Mouse (Mus musculus) spleen, adult 2 months (tissue): ENCODE data around the gene Cblc.

ENCODE experiments used
- CTCF ChIP-seq: fragments of 200-500 bp; IDR thresholded peaks from 2 replicates; pipeline ENCODE4 v1.5.1; 2011; ENCODE audit warnings: mild to moderate bottlenecking, inconsistent platforms; ENCODE audit not compliant: insufficient read depth, insufficient read length, insufficient replicate concordance; ENCODE audit errors: extremely low read depth
- POLR2A ChIP-seq: fragments of 200-500 bp; IDR thresholded peaks from 2 replicates; pipeline ENCODE4 v1.6.1; 2011; ENCODE audit warnings: low read depth, low read length, inconsistent platforms

DNA sequence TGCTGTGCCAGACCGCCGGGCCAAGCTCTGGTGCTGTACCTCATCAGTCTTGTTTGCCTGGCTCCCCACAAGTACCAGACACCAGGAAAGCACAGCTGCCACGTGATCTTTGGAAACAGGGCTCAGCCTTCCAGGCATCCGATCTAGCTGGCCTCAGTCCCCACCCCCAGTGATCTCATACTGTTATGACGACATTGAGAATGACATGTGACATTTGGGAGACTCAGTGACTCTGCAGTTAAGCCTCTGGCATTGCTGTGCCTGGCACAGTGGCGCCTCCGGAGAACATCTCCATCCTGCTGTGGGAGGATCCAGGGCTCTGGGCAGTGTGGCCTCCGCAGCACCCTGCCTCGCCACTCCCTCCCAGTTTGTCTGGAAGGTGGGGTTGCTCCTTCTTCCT, 35.2 kb upstream of the Cblc start:
- TF ChIP-seq CTCF (no peak), POLR2A (no peak)
